Mouse (Mus musculus): Measurements from ENCODE around the gene Cyren.

Gene Cyren

GRCm38 (mm10) chr6:34877509-34878321 lies at the start of gene Cyren:
Gene Cyren (minus strand): TSS chr6:34878060.
- peak; percentile 92 for DNase-seq

- no peak for DNase-seq
Observed at GRCm38 (mm10) chr6:34927594-34927993, 49.7 kb upstream of the Cyren start.

- peak; percentile 55 for DNase-seq
Observed at GRCm38 (mm10) chr6:34927156-34927555, 49.3 kb upstream of the Cyren start.

GRCm38 (mm10) chr6:34921941-34922340 lies 44.1 kb upstream of the Cyren start:
- DNase-seq, result peak; percentile 35

- no peak for DNase-seq
Observed at GRCm38 (mm10) chr6:34920631-34921030, 42.8 kb upstream of the Cyren start.

GRCm38 (mm10) chr6:34919956-34920355 lies 42.1 kb upstream of the Cyren start, which contains the start of gene Stra8:
Gene Stra8 (plus strand): TSS chr6:34920163.
- no peak for DNase-seq

GRCm38 (mm10) chr6:34919146-34919545 lies 41.3 kb upstream of the Cyren start:
- DNase-seq, result no peak

- DNase-seq, result no peak
Observed at GRCm38 (mm10) chr6:34914462-34914861, 36.6 kb upstream of the Cyren start.

GRCm38 (mm10) chr6:34913341-34914040 lies 35.6 kb upstream of the Cyren start:
- no peak for DNase-seq

- peak; percentile 89 for DNase-seq
Observed at GRCm38 (mm10) chr6:34910371-34911219, 32.7 kb upstream of the Cyren start, which contains the start of gene Wdr91. Gene Wdr91 (minus strand): TSS chr6:34910876.

- DNase-seq, result no peak
Observed at GRCm38 (mm10) chr6:34909631-34910345, 31.9 kb upstream of the Cyren start.

GRCm38 (mm10) chr6:34907696-34908260 lies 29.9 kb upstream of the Cyren start:
- DNase-seq, result no peak

GRCm38 (mm10) chr6:34907121-34907614 lies 29.3 kb upstream of the Cyren start:
- no peak for DNase-seq

GRCm38 (mm10) chr6:34906661-34907060 lies 28.8 kb upstream of the Cyren start:
- DNase-seq, result no peak

GRCm38 (mm10) chr6:34906125-34906524 lies 28.3 kb upstream of the Cyren start:
- no peak for DNase-seq

GRCm38 (mm10) chr6:34904361-34904760 lies 26.5 kb upstream of the Cyren start:
- DNase-seq, result no peak

- DNase-seq, result no peak
Observed at GRCm38 (mm10) chr6:34903851-34904250, 26.0 kb upstream of the Cyren start.

GRCm38 (mm10) chr6:34903441-34903840 lies 25.6 kb upstream of the Cyren start:
- no peak for DNase-seq

GRCm38 (mm10) chr6:34902578-34902977 lies 24.7 kb upstream of the Cyren start:
- DNase-seq, result no peak

- no peak for DNase-seq
Observed at GRCm38 (mm10) chr6:34901911-34902444, 24.1 kb upstream of the Cyren start.

- DNase-seq, result no peak
Observed at GRCm38 (mm10) chr6:34900990-34901389, 23.1 kb upstream of the Cyren start.

- DNase-seq, result no peak
Observed at GRCm38 (mm10) chr6:34899127-34899526, 21.3 kb upstream of the Cyren start.
